Mouse (Mus musculus): ENCODE data around the gene Hist1h2aa. TPM values are rescaled to one million over a fixed set of nuclear protein-coding genes. Genes with fewer than 3 reads are reported as not detected.

Hist1h2aa gene
- polyA plus RNA-seq, 1 experiment from 2014 or later = not detected

GRCm38 (mm10) chr13:23933421-23934210, 646 bp upstream of the Hist1h2aa start, which contains the start of gene Hist1h2ba:
Gene Hist1h2ba (minus strand): TSS chr13:23934156.
- Histone ChIP-seq H3K9ac (ENCODE audit: low read length) (no peak within 1 kb of the TSS), H3K27ac (ENCODE audit: low read length) (no peak within 1 kb of the TSS), H3K4me3 (ENCODE audit: low read length) (no peak within 1 kb of the TSS), H3K36me3 (ENCODE audit: control insufficient read depth, insufficient read depth) (no peaks in the 10 kb centered on the region), H3K4me2 (ENCODE audit: low read depth, low read length) (no peak within 1 kb of the TSS), H3K27me3 (ENCODE audit: control insufficient read depth, insufficient read depth, low read length) (no peaks in the 10 kb centered on the region), H3K4me1 (ENCODE audit: control insufficient read depth, insufficient read depth, low read length) (no peaks in the 10 kb centered on the region), H3K9me3 (replicated peaks; ENCODE audit: control insufficient read depth, low read length) (no peaks in the 10 kb centered on the region)
- ATAC-seq (replicated peaks; ENCODE audit: extremely low read depth, insufficient read depth, low FRiP score) = no peak
- WGBS = 91% methylated on average over 31 of the region's 39 CpGs

GRCm38 (mm10) chr13:23938699-23939098, 4.4 kb downstream of the Hist1h2aa start:
- Histone ChIP-seq H3K36me3 (ENCODE audit: control insufficient read depth, insufficient read depth) (no peaks in the 10 kb centered on the region), H3K4me1 (ENCODE audit: control insufficient read depth, insufficient read depth, low read length) (no peaks in the 10 kb centered on the region), H3K4me3 (ENCODE audit: low read length) (no peak overlapping the region), H3K27ac (ENCODE audit: low read length) (no peak overlapping the region), H3K27me3 (ENCODE audit: control insufficient read depth, insufficient read depth, low read length) (no peaks in the 10 kb centered on the region), H3K9me3 (replicated peaks; ENCODE audit: control insufficient read depth, low read length) (no peaks in the 10 kb centered on the region), H3K9ac (ENCODE audit: low read length) (no peak overlapping the region), H3K4me2 (ENCODE audit: low read depth, low read length) (no peak overlapping the region)
- 89% methylated on average over 1 of the region's 1 CpGs for WGBS
- no peak for ATAC-seq (replicated peaks; ENCODE audit: extremely low read depth, insufficient read depth, low FRiP score)

- Histone ChIP-seq H3K4me1 (ENCODE audit: control insufficient read depth, insufficient read depth, low read length) (no peaks in the 10 kb centered on the region), H3K4me2 (ENCODE audit: low read depth, low read length) (no peak overlapping the region), H3K4me3 (ENCODE audit: low read length) (no peak overlapping the region), H3K27ac (ENCODE audit: low read length) (no peak overlapping the region), H3K36me3 (ENCODE audit: control insufficient read depth, insufficient read depth) (no peaks in the 10 kb centered on the region), H3K9ac (ENCODE audit: low read length) (no peak overlapping the region), H3K9me3 (replicated peaks; ENCODE audit: control insufficient read depth, low read length) (no peaks in the 10 kb centered on the region), H3K27me3 (ENCODE audit: control insufficient read depth, insufficient read depth, low read length) (no peaks in the 10 kb centered on the region)
- WGBS = 36% methylated on average over 6 of the region's 6 CpGs
- ATAC-seq (replicated peaks; ENCODE audit: extremely low read depth, insufficient read depth, low FRiP score) = no peak; the same call in 1 of the 2 replicates
Observed at GRCm38 (mm10) chr13:23940291-23940690, 6.0 kb downstream of the Hist1h2aa start.

- no peak overlapping the region for H3K27ac ChIP-seq (ENCODE audit: low read length)
- no peaks in the 10 kb centered on the region for H3K27me3 ChIP-seq (ENCODE audit: control insufficient read depth, insufficient read depth, low read length)
- no peak overlapping the region for H3K4me3 ChIP-seq (ENCODE audit: low read length)
- H3K4me2 ChIP-seq (ENCODE audit: low read depth, low read length) = no peak overlapping the region
- H3K9ac ChIP-seq (ENCODE audit: low read length) = no peak overlapping the region
- H3K9me3 ChIP-seq (replicated peaks; ENCODE audit: control insufficient read depth, low read length) = no peaks in the 10 kb centered on the region
- H3K36me3 ChIP-seq (ENCODE audit: control insufficient read depth, insufficient read depth) = no peaks in the 10 kb centered on the region
- WGBS = 55% methylated on average over 2 of the region's 2 CpGs
- ATAC-seq (replicated peaks; ENCODE audit: extremely low read depth, insufficient read depth, low FRiP score) = no peak
- no peaks in the 10 kb centered on the region for H3K4me1 ChIP-seq (ENCODE audit: control insufficient read depth, insufficient read depth, low read length)
Observed at GRCm38 (mm10) chr13:23942861-23943260, 8.6 kb downstream of the Hist1h2aa start.

GRCm38 (mm10) chr13:23946254-23946653, 12.0 kb downstream of the Hist1h2aa start:
- WGBS = 52% methylated on average over 2 of the region's 2 CpGs

GRCm38 (mm10) chr13:23949484-23950246, 15.4 kb downstream of the Hist1h2aa start:
- no peak overlapping the region for H3K9ac ChIP-seq (ENCODE audit: low read length)
- H3K27me3 ChIP-seq (ENCODE audit: control insufficient read depth, insufficient read depth, low read length) = no peaks in the 10 kb centered on the region
- no peak overlapping the region for H3K4me2 ChIP-seq (ENCODE audit: low read depth, low read length)
- H3K4me1 ChIP-seq (ENCODE audit: control insufficient read depth, insufficient read depth, low read length) = no peaks in the 10 kb centered on the region
- ATAC-seq (replicated peaks; ENCODE audit: extremely low read depth, insufficient read depth, low FRiP score) = no peak
- no peak overlapping the region for H3K27ac ChIP-seq (ENCODE audit: low read length)
- H3K9me3 ChIP-seq (replicated peaks; ENCODE audit: control insufficient read depth, low read length) = no peaks in the 10 kb centered on the region
- no peaks in the 10 kb centered on the region for H3K36me3 ChIP-seq (ENCODE audit: control insufficient read depth, insufficient read depth)
- WGBS = 72% methylated on average over 14 of the region's 14 CpGs
- no peak overlapping the region for H3K4me3 ChIP-seq (ENCODE audit: low read length)

More at GRCm38 (mm10) chr13:23946254-23946653, 12.0 kb downstream of the Hist1h2aa start:
- Histone ChIP-seq H3K4me1 (ENCODE audit: control insufficient read depth, insufficient read depth, low read length) (no peaks in the 10 kb centered on the region), H3K9me3 (replicated peaks; ENCODE audit: control insufficient read depth, low read length) (no peaks in the 10 kb centered on the region), H3K4me3 (ENCODE audit: low read length) (no peak overlapping the region), H3K9ac (ENCODE audit: low read length) (no peak overlapping the region), H3K27me3 (ENCODE audit: control insufficient read depth, insufficient read depth, low read length) (no peaks in the 10 kb centered on the region), H3K4me2 (ENCODE audit: low read depth, low read length) (no peak overlapping the region), H3K27ac (ENCODE audit: low read length) (no peak overlapping the region), H3K36me3 (ENCODE audit: control insufficient read depth, insufficient read depth) (no peaks in the 10 kb centered on the region)
- ATAC-seq (replicated peaks; ENCODE audit: extremely low read depth, insufficient read depth, low FRiP score) = no peak

GRCm38 (mm10) chr13:23950928-23951327, 16.7 kb downstream of the Hist1h2aa start:
- no peaks in the 10 kb centered on the region for H3K36me3 ChIP-seq (ENCODE audit: control insufficient read depth, insufficient read depth)
- H3K27me3 ChIP-seq (ENCODE audit: control insufficient read depth, insufficient read depth, low read length) = no peaks in the 10 kb centered on the region
- H3K27ac ChIP-seq (ENCODE audit: low read length) = no peak overlapping the region
- no peak overlapping the region for H3K9ac ChIP-seq (ENCODE audit: low read length)
- 48% methylated on average over 3 of the region's 3 CpGs for WGBS
- H3K4me3 ChIP-seq (ENCODE audit: low read length) = no peak overlapping the region
- H3K4me2 ChIP-seq (ENCODE audit: low read depth, low read length) = no peak overlapping the region
- H3K9me3 ChIP-seq (replicated peaks; ENCODE audit: control insufficient read depth, low read length) = no peaks in the 10 kb centered on the region
- no peak for ATAC-seq (replicated peaks; ENCODE audit: extremely low read depth, insufficient read depth, low FRiP score)
- H3K4me1 ChIP-seq (ENCODE audit: control insufficient read depth, insufficient read depth, low read length) = no peaks in the 10 kb centered on the region

GRCm38 (mm10) chr13:23959776-23960175, 25.5 kb downstream of the Hist1h2aa start:
- 15% methylated on average over 2 of the region's 2 CpGs for WGBS

GRCm38 (mm10) chr13:23964909-23965308, 30.6 kb downstream of the Hist1h2aa start:
- H3K9me3 ChIP-seq (replicated peaks; ENCODE audit: control insufficient read depth, low read length) = no peaks in the 10 kb centered on the region
- H3K4me1 ChIP-seq (ENCODE audit: control insufficient read depth, insufficient read depth, low read length) = no peaks in the 10 kb centered on the region
- ATAC-seq (replicated peaks; ENCODE audit: extremely low read depth, insufficient read depth, low FRiP score) = no peak
- H3K4me2 ChIP-seq (ENCODE audit: low read depth, low read length) = no peak overlapping the region
- H3K36me3 ChIP-seq (ENCODE audit: control insufficient read depth, insufficient read depth) = no peaks in the 10 kb centered on the region
- 62% methylated on average over 2 of the region's 2 CpGs for WGBS
- no peak overlapping the region for H3K27ac ChIP-seq (ENCODE audit: low read length)
- H3K4me3 ChIP-seq (ENCODE audit: low read length) = no peak overlapping the region
- H3K27me3 ChIP-seq (ENCODE audit: control insufficient read depth, insufficient read depth, low read length) = no peaks in the 10 kb centered on the region
- no peak overlapping the region for H3K9ac ChIP-seq (ENCODE audit: low read length)

More at GRCm38 (mm10) chr13:23959776-23960175, 25.5 kb downstream of the Hist1h2aa start:
- Histone ChIP-seq H3K9ac (ENCODE audit: low read length) (no peak overlapping the region), H3K36me3 (ENCODE audit: control insufficient read depth, insufficient read depth) (no peaks in the 10 kb centered on the region), H3K4me2 (ENCODE audit: low read depth, low read length) (no peak overlapping the region), H3K27ac (ENCODE audit: low read length) (no peak overlapping the region), H3K9me3 (replicated peaks; ENCODE audit: control insufficient read depth, low read length) (no peaks in the 10 kb centered on the region), H3K27me3 (ENCODE audit: control insufficient read depth, insufficient read depth, low read length) (no peaks in the 10 kb centered on the region), H3K4me1 (ENCODE audit: control insufficient read depth, insufficient read depth, low read length) (no peaks in the 10 kb centered on the region), H3K4me3 (ENCODE audit: low read length) (no peak overlapping the region)
- ATAC-seq (replicated peaks; ENCODE audit: extremely low read depth, insufficient read depth, low FRiP score) = no peak

Data from heart, embryonic 16.5 days (tissue).